Mouse (Mus musculus): ENCODE results near the gene Atxn1l.
A peak's percentile ranks its signal among the peaks of the same experiment; 100 is the strongest.

The Atxn1l gene

GRCm38 (mm10) chr8:109731012-109731411 is 6.5 kb downstream of the Atxn1l start:
- DNase-seq (ENCODE audit: low spot score in 2 of 2) = no peak

- DNase-seq (ENCODE audit: low spot score in 2 of 2) = no peak
Observed at GRCm38 (mm10) chr8:109725106-109725505, 12.4 kb downstream of the Atxn1l start.

GRCm38 (mm10) chr8:109714961-109715360 is 22.6 kb downstream of the Atxn1l start:
- no peak for DNase-seq (ENCODE audit: low spot score in 2 of 2)

GRCm38 (mm10) chr8:109712521-109712920 is 25.0 kb downstream of the Atxn1l start:
- no peak for DNase-seq (ENCODE audit: low spot score in 2 of 2)

- no peak for DNase-seq (ENCODE audit: low spot score in 2 of 2)
Observed at GRCm38 (mm10) chr8:109707921-109708320, 29.6 kb downstream of the Atxn1l start.

GRCm38 (mm10) chr8:109706874-109707237 is 30.7 kb downstream of the Atxn1l start:
- peak; percentile 47 to 64 for DNase-seq (ENCODE audit: low spot score in 2 of 2)

- no peak for DNase-seq (ENCODE audit: low spot score in 2 of 2)
Observed at GRCm38 (mm10) chr8:109706076-109706873, 31.3 kb downstream of the Atxn1l start.

GRCm38 (mm10) chr8:109705320-109706075 is 32.0 kb downstream of the Atxn1l start, which contains the start of gene Zfp821:
Gene Zfp821 (plus strand): TSS chr8:109705546.
- peak; percentile 86 to 90 for DNase-seq (ENCODE audit: low spot score in 2 of 2)

- no peak for DNase-seq (ENCODE audit: low spot score in 2 of 2)
Observed at GRCm38 (mm10) chr8:109704565-109705319, 32.8 kb downstream of the Atxn1l start.

- no peak for DNase-seq (ENCODE audit: low spot score in 2 of 2)
Observed at GRCm38 (mm10) chr8:109698477-109698876, 39.1 kb downstream of the Atxn1l start.

- DNase-seq (ENCODE audit: low spot score in 2 of 2) = no peak
Observed at GRCm38 (mm10) chr8:109697754-109698153, 39.8 kb downstream of the Atxn1l start.

GRCm38 (mm10) chr8:109694154-109694553 is 43.4 kb downstream of the Atxn1l start:
- no peak for DNase-seq (ENCODE audit: low spot score in 2 of 2)

- peak; percentile 95 to 96 for DNase-seq (ENCODE audit: low spot score in 2 of 2)
Observed at GRCm38 (mm10) chr8:109693146-109693900, 44.2 kb downstream of the Atxn1l start, which contains the start of gene Ist1. Gene Ist1 (minus strand): TSS chr8:109693260.

GRCm38 (mm10) chr8:109692443-109693145 is 44.9 kb downstream of the Atxn1l start:
- DNase-seq (ENCODE audit: low spot score in 2 of 2) = peak in 1 of 2 experiments; percentile 14

- DNase-seq (ENCODE audit: low spot score in 2 of 2) = no peak
Observed at GRCm38 (mm10) chr8:109691769-109692168, 45.8 kb downstream of the Atxn1l start.

GRCm38 (mm10) chr8:109687248-109687647 is 50.3 kb downstream of the Atxn1l start:
- DNase-seq (ENCODE audit: low spot score in 2 of 2) = no peak

- no peak for DNase-seq (ENCODE audit: low spot score in 2 of 2)
Observed at GRCm38 (mm10) chr8:109682120-109682519, 55.4 kb downstream of the Atxn1l start.

GRCm38 (mm10) chr8:109681535-109681934 is 56.0 kb downstream of the Atxn1l start:
- no peak for DNase-seq (ENCODE audit: low spot score in 2 of 2)

All from right cerebral cortex, postnatal 36 days (tissue).